Mouse (Mus musculus) brain, embryonic 14.5 days (tissue): ENCODE measurements around the gene Gcnt3.

Experiments used
- CTCF ChIP-seq: fragments of 200-500 bp; IDR thresholded peaks from 2 replicates; pipeline ENCODE4 v1.5.1; 2012; ENCODE audit warnings: inconsistent platforms, mild to moderate bottlenecking, moderate library complexity, borderline replicate concordance; ENCODE audit not compliant: insufficient read depth, insufficient read length; ENCODE audit errors: extremely low read depth
- POLR2A ChIP-seq: fragments of 200-500 bp; IDR thresholded peaks from 2 replicates; pipeline ENCODE4 v1.6.1; 2012; ENCODE audit warnings: mild to moderate bottlenecking, inconsistent platforms, borderline replicate concordance; ENCODE audit not compliant: poor library complexity, insufficient read depth, insufficient read length, severe bottlenecking; ENCODE audit errors: extremely low read depth

DNA sequence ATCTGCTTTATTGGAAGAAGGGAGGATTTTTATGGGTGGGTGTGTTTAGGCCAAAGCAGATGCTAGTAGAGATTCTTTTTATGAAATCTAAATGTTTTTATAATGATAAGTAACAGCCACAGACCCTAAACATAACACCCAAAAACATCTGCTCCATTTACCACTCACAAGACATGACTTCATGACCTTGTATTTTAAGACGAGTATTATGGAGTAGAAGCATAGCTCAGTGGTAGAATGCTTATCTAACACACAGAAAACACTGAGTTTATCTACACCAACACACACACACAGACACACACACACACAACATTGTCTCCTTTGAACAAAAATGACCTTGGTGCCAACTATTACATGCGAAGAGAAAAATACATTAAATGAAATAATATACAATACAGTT, 7.0 kb upstream of the Gcnt3 start:
- TF ChIP-seq POLR2A (no peak), CTCF (no peak)
